Mouse (Mus musculus) stomach, embryonic 16.5 days (tissue): ENCODE results near the gene Inpp5b. TPM values are rescaled to one million over a fixed set of nuclear protein-coding genes. Genes with fewer than 3 reads are reported as not detected.

Experiments used
- ATAC-seq: fragments of 200-750 bp; cut with Nextera tagmentation; 2 replicates; pipeline ENCODE4 v1.8.0; 2017; ENCODE audit warnings: moderate number of reproducible peaks, moderate TSS enrichment; ENCODE audit not compliant: insufficient read depth, low FRiP score
- H3K27ac ChIP-seq: fragments of 300-500 bp; sonication (generic); 2 replicates; pipeline ENCODE4 v1.5.1; 2014; ENCODE audit warnings: low read length
- H3K27me3 ChIP-seq: fragments of 300-500 bp; sonication (generic); 2 replicates; pipeline ENCODE4 v1.6.1; 2014; ENCODE audit warnings: low read length, control low read depth, mixed read lengths; ENCODE audit not compliant: control insufficient read depth, insufficient read depth
- H3K36me3 ChIP-seq: fragments of 300-500 bp; sonication (generic); 2 replicates; pipeline ENCODE4 v1.6.1; 2014; ENCODE audit warnings: low read length; ENCODE audit not compliant: control insufficient read depth, insufficient read depth
- H3K4me1 ChIP-seq: fragments of 300-500 bp; sonication (generic); 2 replicates; pipeline ENCODE4 v1.6.1; 2014; ENCODE audit warnings: low read length, control low read depth, mixed read lengths; ENCODE audit not compliant: control insufficient read depth, insufficient read depth
- H3K4me2 ChIP-seq: fragments of 300-500 bp; sonication (generic); 2 replicates; pipeline ENCODE4 v1.6.1; 2014; ENCODE audit warnings: low read depth, low read length, mixed read lengths
- H3K4me3 ChIP-seq: fragments of 300-500 bp; sonication (generic); replicated peaks from 2 replicates; pipeline ENCODE4 v1.5.1; 2014; ENCODE audit warnings: mild to moderate bottlenecking, low read length
- H3K9ac ChIP-seq: fragments of 300-500 bp; sonication (generic); 2 replicates; pipeline ENCODE4 v1.6.1; 2014; ENCODE audit warnings: low read length
- H3K9me3 ChIP-seq: fragments of 300-500 bp; sonication (generic); replicated peaks from 2 replicates; pipeline ENCODE4 v1.6.1; 2016; ENCODE audit warnings: low read length, control low read depth; ENCODE audit not compliant: control insufficient read depth
- WGBS: fragments of 180-500 bp; shearing (Covaris S2); extraction: QIAGEN DNeasy Blood & Tissue Kit; methylation state at CpG from one replicate; pipeline ENCODE4 v1.1.7; 2014; 5-methylcytosine and 5-hydroxymethylcytosine counted together
- polyA plus RNA-seq: library from polyadenylated mRNA; unstranded; fragments of >200 nt; fragmentation: Nextera tagmentation; extraction: Ambion mirVana; gene quantifications from 2 replicates; pipeline ENCODE4 v1.2.1, GENCODE M21; 2015

Inpp5b gene
- polyA plus RNA-seq, 1 experiment from 2014 or later = 33.0 TPM

GRCm38 (mm10) chr4:124755526-124755925 lies 13.9 kb downstream of the Inpp5b start:
- H3K27me3 ChIP-seq = no peaks in the 10 kb centered on the region
- H3K36me3 ChIP-seq = no peaks in the 10 kb centered on the region
- no peak for ATAC-seq
- H3K4me2 ChIP-seq = no peak overlapping the region
- H3K9ac ChIP-seq = no peak overlapping the region
- no peak overlapping the region for H3K4me3 ChIP-seq
- WGBS = 28% methylated on average over 7 of the region's 7 CpGs
- H3K4me1 ChIP-seq = peaks cover 25% of the 10 kb centered on the region
- H3K9me3 ChIP-seq = no peaks in the 10 kb centered on the region
- H3K27ac ChIP-seq = peak overlapping the region; percentile 58

GRCm38 (mm10) chr4:124759305-124759811 lies 17.7 kb downstream of the Inpp5b start:
- H3K36me3 ChIP-seq = no peaks in the 10 kb centered on the region
- H3K9ac ChIP-seq = no peak overlapping the region; the same call in 1 of the 2 replicates
- H3K4me2 ChIP-seq = no peak overlapping the region
- peaks cover 10% of the 10 kb centered on the region for H3K4me1 ChIP-seq
- 31% methylated on average over 7 of the region's 7 CpGs for WGBS
- H3K27ac ChIP-seq = peak overlapping the region; percentile 79
- no peaks in the 10 kb centered on the region for H3K27me3 ChIP-seq
- no peaks in the 10 kb centered on the region for H3K9me3 ChIP-seq
- ATAC-seq = peak; percentile 56; the same call in 1 of the 2 replicates
- no peak overlapping the region for H3K4me3 ChIP-seq

GRCm38 (mm10) chr4:124761201-124761600 lies 19.6 kb downstream of the Inpp5b start:
- Histone ChIP-seq H3K9me3 (no peaks in the 10 kb centered on the region), H3K27me3 (no peaks in the 10 kb centered on the region), H3K36me3 (no peaks in the 10 kb centered on the region), H3K4me1 (peaks cover 10% of the 10 kb centered on the region), H3K27ac (no peak overlapping the region), H3K9ac (no peak overlapping the region), H3K4me2 (no peak overlapping the region), H3K4me3 (no peak overlapping the region)
- 43% methylated on average over 1 of the region's 1 CpGs for WGBS
- no peak for ATAC-seq

GRCm38 (mm10) chr4:124762858-124763452 lies 21.3 kb downstream of the Inpp5b start:
- H3K27ac ChIP-seq = no peak overlapping the region
- no peak for ATAC-seq
- no peak overlapping the region for H3K4me3 ChIP-seq
- H3K9me3 ChIP-seq = no peaks in the 10 kb centered on the region
- H3K4me2 ChIP-seq = no peak overlapping the region
- peaks cover 14% of the 10 kb centered on the region for H3K4me1 ChIP-seq
- H3K9ac ChIP-seq = no peak overlapping the region
- no peaks in the 10 kb centered on the region for H3K36me3 ChIP-seq
- WGBS = 78% methylated on average over 6 of the region's 6 CpGs
- H3K27me3 ChIP-seq = no peaks in the 10 kb centered on the region

DNA sequence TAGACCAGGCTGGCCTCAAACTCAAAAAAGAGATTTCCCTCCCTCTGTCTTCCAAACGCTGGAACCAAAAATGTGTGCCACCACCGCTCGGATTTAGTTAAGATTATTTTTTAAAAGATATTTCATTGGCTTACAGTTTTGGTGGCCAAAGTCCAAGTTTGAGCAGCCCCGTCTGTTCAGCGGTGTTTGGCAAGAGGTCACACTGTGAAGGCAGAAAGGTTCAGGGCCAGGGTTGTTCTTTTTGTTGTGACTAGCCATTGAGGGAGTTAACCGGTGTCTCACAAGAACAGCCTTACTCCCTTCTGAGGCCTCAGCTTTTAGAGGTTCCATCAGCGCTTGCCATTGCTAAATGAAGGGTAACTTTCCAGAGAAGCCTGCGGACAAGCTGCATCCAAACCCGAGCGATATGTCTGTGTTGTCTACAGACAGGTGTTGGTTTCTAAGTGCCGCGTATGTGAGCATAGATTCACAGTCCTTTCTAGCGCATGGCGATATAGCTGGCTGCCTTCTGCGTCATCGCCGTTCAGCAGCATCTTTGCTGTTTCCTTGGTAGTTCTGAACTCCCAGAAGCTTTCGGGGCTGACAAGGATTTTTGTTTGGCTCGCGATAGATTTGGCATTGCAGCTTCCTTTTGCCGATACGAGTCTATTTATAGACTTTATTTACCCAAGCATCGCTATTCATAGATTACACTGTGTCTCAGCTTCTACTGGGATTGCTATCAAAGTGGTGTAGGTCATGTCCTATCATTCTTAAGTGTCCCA lies 24.3 kb downstream of the Inpp5b start:
- H3K27me3 ChIP-seq = no peaks in the 10 kb centered on the region
- H3K27ac ChIP-seq = no peak overlapping the region
- H3K9ac ChIP-seq = no peak overlapping the region
- H3K4me1 ChIP-seq = 0 out of 2 replicates have a peak, but pooled peaks cover 4% of the 10 kb centered on the region
- H3K36me3 ChIP-seq = no peaks in the 10 kb centered on the region
- no peak for ATAC-seq
- H3K4me3 ChIP-seq = no peak overlapping the region
- no peak overlapping the region for H3K4me2 ChIP-seq
- no peaks in the 10 kb centered on the region for H3K9me3 ChIP-seq
- 69% methylated on average over 23 of the region's 23 CpGs for WGBS

GRCm38 (mm10) chr4:124766566-124766940 lies 24.9 kb downstream of the Inpp5b start:
- no peak overlapping the region for H3K9ac ChIP-seq
- H3K27me3 ChIP-seq = no peaks in the 10 kb centered on the region
- H3K4me1 ChIP-seq = peaks cover 5% of the 10 kb centered on the region; the same call in 1 of the 2 replicates
- no peak for ATAC-seq
- H3K36me3 ChIP-seq = no peaks in the 10 kb centered on the region
- WGBS = 57% methylated on average over 2 of the region's 2 CpGs
- H3K4me3 ChIP-seq = no peak overlapping the region
- H3K4me2 ChIP-seq = no peak overlapping the region
- H3K27ac ChIP-seq = no peak overlapping the region
- no peaks in the 10 kb centered on the region for H3K9me3 ChIP-seq

DNA sequence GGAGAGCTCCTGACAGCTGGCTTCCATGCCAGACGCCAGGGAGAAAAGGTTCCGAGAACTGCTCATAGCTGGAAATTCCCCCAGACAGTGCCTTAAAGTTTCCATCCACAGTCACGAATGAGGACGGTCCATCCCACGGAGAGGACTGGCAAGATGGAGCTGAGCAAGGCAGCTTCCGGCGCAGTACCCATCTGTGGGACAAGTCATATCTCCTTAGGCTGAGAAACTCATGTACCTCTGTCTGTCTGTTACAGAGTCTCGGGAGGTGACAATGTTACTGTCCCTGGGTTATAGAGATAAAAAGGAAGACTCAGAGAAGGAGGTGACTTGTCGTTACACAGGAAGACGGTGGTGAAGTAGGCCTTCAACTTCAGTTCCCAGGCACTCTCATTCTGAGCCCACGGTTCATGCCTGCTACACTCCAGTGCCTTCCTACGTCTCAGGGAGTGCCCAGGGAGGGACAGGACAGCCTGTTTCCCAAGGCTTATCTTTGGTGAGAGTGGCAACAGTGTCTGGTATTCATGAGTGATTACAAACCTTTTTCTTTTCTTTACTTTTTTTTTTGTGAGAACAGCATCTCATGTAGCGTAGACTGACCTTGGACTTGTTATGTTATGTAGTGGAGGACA lies 27.4 kb downstream of the Inpp5b start:
- peaks cover 14% of the 10 kb centered on the region for H3K4me1 ChIP-seq
- no peak overlapping the region for H3K4me2 ChIP-seq
- WGBS = 85% methylated on average over 13 of the region's 13 CpGs
- no peaks in the 10 kb centered on the region for H3K27me3 ChIP-seq
- no peak overlapping the region for H3K9ac ChIP-seq
- no peaks in the 10 kb centered on the region for H3K36me3 ChIP-seq
- no peaks in the 10 kb centered on the region for H3K9me3 ChIP-seq
- ATAC-seq = no peak
- no peak overlapping the region for H3K27ac ChIP-seq
- no peak overlapping the region for H3K4me3 ChIP-seq

DNA sequence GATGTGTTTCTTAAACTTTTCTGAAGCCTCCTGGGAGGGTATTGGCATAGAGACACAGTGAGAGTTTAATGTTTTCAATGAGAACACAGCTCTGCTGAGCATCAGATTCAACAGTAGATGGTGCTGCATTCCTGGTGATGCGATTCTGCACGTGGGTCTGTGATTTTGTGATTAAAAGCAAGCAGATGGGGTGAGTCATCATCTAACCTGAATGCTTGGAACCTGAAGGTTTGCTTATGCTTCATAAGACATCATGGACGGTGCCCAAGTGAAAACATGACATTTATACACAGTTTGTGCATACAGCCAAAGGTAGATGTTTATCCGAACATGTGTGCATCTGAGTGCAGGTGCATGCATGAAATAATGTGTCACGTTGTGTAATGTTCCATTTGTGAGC lies 29.0 kb downstream of the Inpp5b start:
- ATAC-seq = no peak
- peaks cover 14% of the 10 kb centered on the region for H3K4me1 ChIP-seq

DNA sequence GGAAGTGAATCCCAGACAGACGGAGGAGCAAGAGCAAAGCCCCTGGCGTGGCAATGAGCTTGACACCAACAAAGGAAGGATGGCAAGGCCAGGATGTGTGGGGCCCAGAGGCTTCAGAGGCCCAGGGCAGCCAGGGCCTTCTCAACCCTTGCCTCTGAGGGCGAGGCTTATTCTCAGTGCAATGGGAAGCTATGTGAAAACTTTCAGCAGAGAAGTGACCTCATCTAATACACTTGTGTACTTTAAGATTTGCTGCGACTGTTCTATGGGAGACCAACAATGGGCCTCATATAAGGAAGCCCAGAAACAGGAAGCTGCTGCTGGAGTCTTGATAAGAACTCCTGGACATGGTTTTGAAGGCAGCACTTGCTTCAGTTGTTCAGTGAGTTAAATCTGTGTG lies 30.5 kb downstream of the Inpp5b start:
- H3K36me3 ChIP-seq = no peaks in the 10 kb centered on the region
- peak overlapping the region; percentile 90 for H3K27ac ChIP-seq
- H3K4me3 ChIP-seq = no peak overlapping the region
- peak overlapping the region; percentile 36; the same call in 1 of the 2 replicates for H3K9ac ChIP-seq
- peak; percentile 90 for ATAC-seq
- 37% methylated on average over 4 of the region's 4 CpGs for WGBS
- H3K4me1 ChIP-seq = peaks cover 10% of the 10 kb centered on the region
- H3K9me3 ChIP-seq = no peaks in the 10 kb centered on the region
- no peak overlapping the region for H3K4me2 ChIP-seq
- H3K27me3 ChIP-seq = no peaks in the 10 kb centered on the region

More for the DNA sequence above, 29.0 kb downstream of the Inpp5b start:
- Histone ChIP-seq H3K36me3 (no peaks in the 10 kb centered on the region), H3K4me3 (no peak overlapping the region), H3K9ac (no peak overlapping the region), H3K27ac (no peak overlapping the region), H3K9me3 (no peaks in the 10 kb centered on the region), H3K4me2 (no peak overlapping the region), H3K27me3 (no peaks in the 10 kb centered on the region)
- WGBS = 60% methylated on average over 5 of the region's 5 CpGs
